Mouse (Mus musculus) splenic B cell, adult 2 months (primary cell): Measurements from ENCODE around the gene Cfp.

Experiments used
- DNase-seq: peaks from one replicate; pipeline ENCODE4 v3.0.0-alpha.2; 2011; ENCODE audit warnings: low read depth, low spot score
- H3K27me3 ChIP-seq: 2 replicates; pipeline ENCODE4 v1.6.1; 2012; ENCODE audit warnings: mild to moderate bottlenecking, low read length, moderate library complexity, mixed read lengths; ENCODE audit not compliant: control insufficient read depth, poor library complexity, insufficient read depth, severe bottlenecking
- H3K36me3 ChIP-seq: 2 replicates; pipeline ENCODE4 v1.6.1; 2012; ENCODE audit warnings: mild to moderate bottlenecking, low read length, moderate library complexity, mixed read lengths; ENCODE audit not compliant: control insufficient read depth, poor library complexity, insufficient read depth, severe bottlenecking

Gene Cfp

DNA sequence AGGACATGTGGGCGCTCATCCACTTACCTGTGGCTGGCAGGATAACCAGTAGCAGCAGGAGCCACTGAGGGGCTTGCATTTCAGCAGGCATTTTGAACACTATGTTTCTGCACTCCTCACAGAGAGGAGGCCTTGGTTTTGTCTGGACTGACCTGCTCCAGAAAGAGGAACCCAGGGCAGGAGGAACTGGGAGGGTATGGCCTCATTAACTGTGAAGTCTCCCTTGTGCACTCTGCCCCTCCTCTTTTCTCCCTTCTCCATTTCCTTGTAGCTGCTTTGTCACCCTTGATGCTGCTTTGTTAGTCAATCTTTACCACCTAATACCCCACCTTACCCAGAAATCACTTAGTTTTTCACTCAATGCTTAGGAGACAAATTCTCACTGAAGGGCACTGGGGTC is at the start of gene Cfp:
Gene Cfp, minus strand, starts transcription at position 192 of the 400 bp plus-strand sequence.
- peak; percentile 41 for DNase-seq
- no peaks in the 10 kb centered on the region for H3K27me3 ChIP-seq
- no peaks in the 10 kb centered on the region for H3K36me3 ChIP-seq

DNA sequence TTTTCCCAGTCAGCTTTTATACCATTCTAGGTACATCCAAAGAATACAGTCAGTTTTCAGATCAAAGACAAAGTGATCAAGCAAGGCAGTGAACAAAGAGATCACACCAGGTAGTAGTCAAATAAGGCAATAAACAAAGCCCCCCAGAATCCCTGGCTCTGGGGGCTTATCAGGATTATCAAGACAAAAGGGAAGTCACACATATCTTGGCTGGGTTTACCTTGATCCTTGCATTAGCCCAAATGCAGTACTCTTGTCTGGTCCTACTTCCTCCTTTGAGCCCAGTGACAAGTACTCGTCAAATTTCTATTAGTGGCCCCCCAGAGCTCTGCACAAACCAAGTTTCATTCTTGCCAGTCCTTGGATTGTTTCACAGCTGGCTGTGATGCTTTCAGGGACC is 49.5 kb upstream of the Cfp start:
- Histone ChIP-seq H3K27me3 (no peaks in the 10 kb centered on the region), H3K36me3 (no peaks in the 10 kb centered on the region)
- DNase-seq: no peak

DNA sequence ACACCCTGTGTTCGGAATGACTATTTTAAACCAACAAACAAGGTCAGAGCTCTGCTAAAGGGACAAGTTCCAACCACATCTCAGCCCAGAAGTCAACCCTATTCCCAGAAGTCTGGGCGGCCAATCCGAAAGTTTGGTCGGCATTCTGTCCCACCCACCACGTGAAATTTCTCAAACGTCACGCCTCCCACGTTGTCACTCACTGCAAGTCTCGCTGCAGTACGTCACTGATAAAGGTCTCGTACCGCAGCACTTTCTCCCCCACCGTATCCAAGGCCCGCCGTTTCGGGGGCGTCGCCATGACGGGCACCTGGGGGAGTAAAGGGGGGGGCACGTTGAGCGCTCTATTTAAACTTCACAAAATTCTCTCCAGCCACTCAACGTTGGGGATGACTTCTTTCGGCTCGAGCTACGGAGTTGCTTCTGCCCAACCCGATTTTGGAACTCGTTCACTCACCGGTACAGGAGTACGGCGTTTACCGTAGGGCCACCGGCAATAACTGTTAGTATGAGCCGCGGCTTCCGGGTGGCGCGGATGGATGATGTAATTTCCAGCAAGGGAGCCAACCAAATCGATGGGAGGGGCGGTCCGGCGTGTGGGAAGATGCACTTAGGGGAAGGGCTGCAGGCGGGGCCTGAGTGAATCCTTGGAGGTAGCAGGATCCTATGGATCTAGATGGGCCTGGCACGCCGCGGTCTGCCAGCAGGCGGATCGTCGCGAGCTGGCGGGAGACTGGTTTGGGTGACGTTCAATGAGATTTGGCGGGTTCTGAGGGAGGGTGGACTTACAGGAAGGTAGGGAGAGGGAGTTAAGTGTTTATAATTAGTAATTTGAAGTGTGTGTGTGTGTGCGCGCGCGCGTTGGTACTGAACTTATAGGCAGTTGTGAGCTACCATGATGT is 30.4 kb upstream of the Cfp start, which contains the start of gene Uxt:
Gene Uxt, minus strand, starts transcription at position 541 of the 902 bp plus-strand sequence.
- peak; percentile 85 for DNase-seq
- Histone ChIP-seq H3K36me3 (peaks cover 4% of the 10 kb centered on the region; the same call in 1 of the 2 replicates), H3K27me3 (no peaks in the 10 kb centered on the region)

DNA sequence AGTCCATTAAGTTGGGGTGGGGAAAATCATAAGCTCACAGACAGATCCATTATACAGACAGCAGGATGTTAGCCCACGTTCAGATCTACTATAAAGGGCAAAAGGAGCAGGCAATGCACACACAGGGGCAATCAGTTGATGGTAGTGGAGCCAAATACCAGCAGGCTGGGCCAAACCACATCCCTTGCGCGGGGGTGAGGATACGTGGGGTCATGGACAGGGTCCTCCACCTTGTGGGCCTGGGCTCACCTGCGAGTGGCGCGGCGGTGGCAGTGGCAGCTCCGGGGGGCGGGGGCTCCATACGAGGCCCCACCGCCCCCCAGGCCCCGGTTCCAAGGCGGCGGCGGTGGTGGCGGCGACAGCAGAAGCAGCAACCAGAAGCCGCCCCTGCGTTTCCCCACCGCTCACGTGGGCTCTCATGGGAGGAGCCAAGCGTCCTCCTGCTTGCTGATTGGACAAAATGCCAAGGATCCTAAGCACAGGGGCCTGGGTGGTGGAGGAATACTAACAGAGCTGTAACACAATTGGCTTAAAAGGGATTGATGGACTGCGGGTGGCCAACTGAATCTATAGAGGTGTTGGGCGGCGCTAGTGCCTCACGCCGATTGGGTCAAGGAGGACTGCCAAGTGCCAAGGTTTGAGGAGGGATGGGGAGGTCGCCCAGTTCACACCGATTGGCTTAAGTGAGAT is 19.0 kb upstream of the Cfp start, which contains the start of gene Elk1:
Gene Elk1, minus strand, starts transcription at position 418 of the 690 bp plus-strand sequence.
- DNase-seq: peak; percentile 92
- H3K27me3 ChIP-seq: no peaks in the 10 kb centered on the region

DNA sequence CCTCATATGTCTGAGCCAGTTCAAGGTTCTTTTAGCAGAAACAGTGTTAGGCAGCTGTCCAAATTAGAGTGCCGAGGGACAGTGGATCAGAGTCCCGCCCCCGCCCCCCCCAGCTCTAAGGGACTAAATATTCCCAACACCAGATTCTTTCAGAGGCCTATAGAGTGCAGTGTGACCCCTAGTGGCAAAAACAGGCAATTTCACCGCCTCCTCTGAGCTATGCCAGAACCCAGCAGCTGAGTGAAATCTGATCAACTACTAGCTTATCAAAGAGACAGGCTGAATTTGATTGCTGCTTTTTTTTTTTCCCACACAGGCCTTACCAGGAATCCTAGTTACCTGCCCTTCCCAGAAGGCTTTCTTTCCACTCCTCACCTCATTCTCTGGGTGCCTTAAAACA is 14.7 kb upstream of the Cfp start:
- peak; percentile 61 for DNase-seq
- no peaks in the 10 kb centered on the region for H3K27me3 ChIP-seq
- H3K36me3 ChIP-seq: no peaks in the 10 kb centered on the region

More for the DNA sequence above, 19.0 kb upstream of the Cfp start, which contains the start of gene Elk1:
- no peaks in the 10 kb centered on the region for H3K36me3 ChIP-seq

DNA sequence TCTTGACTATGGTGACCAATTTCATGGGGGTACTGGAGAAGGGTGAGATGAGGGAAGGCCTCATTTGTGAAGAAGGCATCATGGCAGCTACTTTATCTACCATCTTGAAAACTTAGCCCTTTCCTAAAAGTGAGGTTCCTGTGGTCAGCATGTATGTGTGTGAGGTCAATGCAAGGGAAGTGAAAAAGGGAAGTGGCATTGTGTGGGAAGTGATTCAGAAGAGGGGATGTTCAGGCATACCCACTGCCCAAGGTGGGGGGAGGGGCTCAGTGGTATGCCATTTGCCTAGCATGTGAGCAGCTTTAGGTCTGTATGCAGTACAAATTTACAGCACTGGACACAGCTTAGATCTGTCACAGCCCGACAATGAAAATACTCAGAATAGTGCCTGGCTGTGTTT is 608 bp upstream of the Cfp start:
- DNase-seq: peak; percentile 72
- H3K36me3 ChIP-seq: no peaks in the 10 kb centered on the region
- no peaks in the 10 kb centered on the region for H3K27me3 ChIP-seq

- Histone ChIP-seq H3K27me3 (no peaks in the 10 kb centered on the region), H3K36me3 (no peaks in the 10 kb centered on the region)
- peak; percentile 33 for DNase-seq
These were observed 1.5 kb downstream of the Cfp start for GRCm38 (mm10) chrX:20929859-20930258.

- no peak for DNase-seq
- no peaks in the 10 kb centered on the region for H3K27me3 ChIP-seq
- H3K36me3 ChIP-seq: no peaks in the 10 kb centered on the region
These were observed 6.4 kb downstream of the Cfp start for GRCm38 (mm10) chrX:20924976-20925375.

- DNase-seq: no peak
- no peaks in the 10 kb centered on the region for H3K36me3 ChIP-seq
- no peaks in the 10 kb centered on the region for H3K27me3 ChIP-seq
These were observed 7.8 kb downstream of the Cfp start for GRCm38 (mm10) chrX:20923506-20923905.

GRCm38 (mm10) chrX:20921366-20921765 is 10.0 kb downstream of the Cfp start:
- Histone ChIP-seq H3K27me3 (no peaks in the 10 kb centered on the region), H3K36me3 (no peaks in the 10 kb centered on the region)
- no peak for DNase-seq

DNA sequence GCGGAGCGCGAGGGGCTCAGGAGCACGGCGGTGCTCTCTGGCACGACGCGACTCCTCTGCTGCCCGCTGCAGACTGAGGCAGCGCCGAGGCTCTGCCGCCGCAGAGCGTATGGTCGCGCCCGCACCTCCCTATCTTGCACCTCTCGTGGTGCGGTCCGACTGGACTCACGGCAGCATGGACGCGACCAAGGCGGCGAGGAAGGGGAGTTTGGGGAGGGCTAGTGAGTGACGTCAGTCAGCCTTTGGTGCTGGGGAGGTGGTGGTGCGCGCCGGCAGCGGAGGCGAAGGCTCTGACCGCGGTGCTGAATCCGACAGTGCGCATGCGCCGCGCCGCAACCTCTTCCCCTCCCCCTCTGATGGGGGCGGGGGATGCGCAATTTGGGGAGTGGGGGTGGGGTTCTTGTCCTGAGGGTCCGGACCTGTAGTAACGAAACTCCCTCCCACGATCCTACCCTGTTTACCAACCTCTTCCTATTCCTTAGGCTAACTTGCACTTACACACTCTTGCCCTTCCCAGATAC is 10.5 kb downstream of the Cfp start, which contains the start of gene Syn1:
Gene Syn1, minus strand, starts transcription at position 161 of the 521 bp plus-strand sequence.
- peak; percentile 86 for DNase-seq
- Histone ChIP-seq H3K27me3 (no peaks in the 10 kb centered on the region), H3K36me3 (no peaks in the 10 kb centered on the region)

GRCm38 (mm10) chrX:20920249-20920843 is 11.0 kb downstream of the Cfp start:
- Histone ChIP-seq H3K27me3 (no peaks in the 10 kb centered on the region), H3K36me3 (no peaks in the 10 kb centered on the region)
- DNase-seq: no peak

- no peaks in the 10 kb centered on the region for H3K36me3 ChIP-seq
- H3K27me3 ChIP-seq: no peaks in the 10 kb centered on the region
- DNase-seq: no peak
These were observed 16.3 kb downstream of the Cfp start for GRCm38 (mm10) chrX:20915075-20915474.

- Histone ChIP-seq H3K27me3 (no peaks in the 10 kb centered on the region), H3K36me3 (no peaks in the 10 kb centered on the region)
- peak; percentile 7 for DNase-seq
These were observed 17.6 kb downstream of the Cfp start for GRCm38 (mm10) chrX:20913726-20914125.
